Mouse (Mus musculus): ENCODE data around the gene Fkbpl. TPM values are rescaled to one million over a fixed set of nuclear protein-coding genes. Genes with fewer than 3 reads are reported as not detected.

The Fkbpl gene
- 10 to 100 TPM; 13.0 to 15.5 (median 15.1) TPM for total RNA-seq (2022)

- peak; percentile 96 for DNase-seq
Measured at GRCm38 (mm10) chr17:34644608-34645007, at the start of gene Fkbpl. Gene Fkbpl (plus strand): TSS chr17:34644764.

- no peak for DNase-seq
Measured at GRCm38 (mm10) chr17:34596098-34596497, 48.5 kb upstream of the Fkbpl start.

GRCm38 (mm10) chr17:34597566-34598095 lies 46.9 kb upstream of the Fkbpl start, which contains the start of gene Ager:
Gene Ager (plus strand): TSS chr17:34597862.
- DNase-seq = no peak

- peak; percentile 9 for DNase-seq
Measured at GRCm38 (mm10) chr17:34599891-34600290, 44.7 kb upstream of the Fkbpl start.

- no peak for DNase-seq
Measured at GRCm38 (mm10) chr17:34601796-34602195, 42.8 kb upstream of the Fkbpl start.

GRCm38 (mm10) chr17:34603375-34604060 lies 41.0 kb upstream of the Fkbpl start, which contains the start of gene Rnf5:
Gene Rnf5 (minus strand): TSS chr17:34603690.
- peak; percentile 99 for DNase-seq

- DNase-seq = peak; percentile 99
Measured at GRCm38 (mm10) chr17:34604061-34604508, 40.5 kb upstream of the Fkbpl start, which contains the start of gene Agpat1. Gene Agpat1 (plus strand): TSS chr17:34604262.

GRCm38 (mm10) chr17:34604511-34605237 lies 39.9 kb upstream of the Fkbpl start:
- DNase-seq = peak; percentile 80

- peak; percentile 96 for DNase-seq
Measured at GRCm38 (mm10) chr17:34605609-34606008, 39.0 kb upstream of the Fkbpl start.

- no peak for DNase-seq
Measured at GRCm38 (mm10) chr17:34606186-34607039, 38.2 kb upstream of the Fkbpl start.

GRCm38 (mm10) chr17:34607997-34608396 lies 36.6 kb upstream of the Fkbpl start:
- DNase-seq = no peak

GRCm38 (mm10) chr17:34611050-34611449 lies 33.5 kb upstream of the Fkbpl start:
- DNase-seq = no peak

GRCm38 (mm10) chr17:34613054-34613645 lies 31.4 kb upstream of the Fkbpl start:
- no peak for DNase-seq

GRCm38 (mm10) chr17:34613830-34614229 lies 30.7 kb upstream of the Fkbpl start:
- no peak for DNase-seq

- DNase-seq = no peak
Measured at GRCm38 (mm10) chr17:34615871-34616270, 28.7 kb upstream of the Fkbpl start, which contains the start of gene Egfl8. Gene Egfl8 (minus strand): TSS chr17:34615971.

- DNase-seq = no peak
Measured at GRCm38 (mm10) chr17:34618999-34619398, 25.6 kb upstream of the Fkbpl start.

GRCm38 (mm10) chr17:34621006-34621405 lies 23.6 kb upstream of the Fkbpl start:
- DNase-seq = no peak

- DNase-seq = no peak
Measured at GRCm38 (mm10) chr17:34623161-34623560, 21.4 kb upstream of the Fkbpl start.

GRCm38 (mm10) chr17:34624981-34625380 lies 19.6 kb upstream of the Fkbpl start:
- DNase-seq = no peak

GRCm38 (mm10) chr17:34626062-34626772 lies 18.3 kb upstream of the Fkbpl start:
- DNase-seq = no peak

- no peak for DNase-seq
Measured at GRCm38 (mm10) chr17:34626773-34627092, 17.8 kb upstream of the Fkbpl start.
